Mouse (Mus musculus) MEL-GATA-1-ER (cell line): ENCODE measurements at regions not wholly inside any gene's neighbourhood (a gene's known extent, or its start where the extent isn't known, plus 50 kb on each side); places are given as distances from the start of the nearest gene placed in this dataset.

Source experiments
- DNase-seq: peaks from one replicate; pipeline ENCODE4 v3.0.0-alpha.2; 2012; ENCODE audit warnings: low read depth; ENCODE audit errors: extremely low read depth

DNA sequence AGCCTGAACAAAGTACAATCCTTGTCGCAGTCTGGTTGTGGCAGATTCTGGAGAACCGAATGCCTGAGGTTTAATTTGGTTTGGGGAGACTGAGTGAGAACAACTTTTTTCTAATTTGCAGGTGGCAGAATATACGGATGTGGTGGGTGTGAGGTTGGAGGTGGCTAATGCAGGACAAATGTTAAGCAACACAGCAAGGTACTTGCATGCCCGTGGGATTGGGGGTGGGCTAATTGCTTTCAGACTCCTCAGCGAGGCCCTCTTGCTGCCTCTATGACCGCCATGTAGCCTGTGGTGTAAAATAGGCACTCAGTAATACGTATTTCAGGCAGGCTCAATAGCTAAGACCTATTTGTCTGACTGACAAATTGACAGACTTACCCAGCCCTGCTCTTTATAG is 109.4 kb upstream of the Frg1 start:
- DNase-seq = no peak

DNA sequence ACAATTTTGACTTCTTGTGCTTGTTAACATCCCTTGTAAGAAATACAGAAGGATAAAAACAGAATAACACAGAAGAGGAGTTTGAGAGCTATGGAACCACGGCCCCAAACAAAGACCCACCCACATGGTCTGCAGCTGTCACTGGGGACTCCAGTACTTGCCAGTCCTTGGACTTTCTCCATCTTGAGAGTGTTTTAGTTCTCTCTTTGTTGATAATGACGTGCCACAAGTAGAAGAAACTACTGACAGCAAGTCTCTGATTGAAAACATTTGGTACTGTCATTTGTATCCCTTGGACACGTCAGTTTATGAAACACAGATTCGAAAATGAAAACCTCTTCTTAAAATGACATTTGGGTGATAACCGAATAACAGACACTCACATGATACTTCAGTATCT is 68.3 kb upstream of the Frg1 start:
- no peak for DNase-seq

DNA sequence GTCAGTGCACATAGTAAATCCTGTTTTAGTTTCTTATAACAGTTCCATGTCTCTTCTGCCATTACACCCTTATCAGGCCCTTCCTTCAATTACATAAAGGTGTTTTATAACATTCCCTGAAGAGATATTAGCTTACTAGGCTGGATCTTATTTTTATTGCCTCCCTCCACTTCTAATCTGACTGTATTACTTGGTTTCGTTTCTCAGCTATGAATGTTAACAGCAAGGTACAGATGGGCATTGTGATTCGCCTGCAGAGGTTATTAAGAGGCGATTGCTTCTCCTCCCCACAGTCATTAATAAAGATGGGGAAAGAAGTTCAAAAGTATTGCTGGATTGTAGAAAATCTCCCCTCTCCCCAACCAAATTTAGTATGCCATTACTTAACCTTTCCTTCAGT is 66.4 kb upstream of the Frg1 start:
- no peak for DNase-seq

DNA sequence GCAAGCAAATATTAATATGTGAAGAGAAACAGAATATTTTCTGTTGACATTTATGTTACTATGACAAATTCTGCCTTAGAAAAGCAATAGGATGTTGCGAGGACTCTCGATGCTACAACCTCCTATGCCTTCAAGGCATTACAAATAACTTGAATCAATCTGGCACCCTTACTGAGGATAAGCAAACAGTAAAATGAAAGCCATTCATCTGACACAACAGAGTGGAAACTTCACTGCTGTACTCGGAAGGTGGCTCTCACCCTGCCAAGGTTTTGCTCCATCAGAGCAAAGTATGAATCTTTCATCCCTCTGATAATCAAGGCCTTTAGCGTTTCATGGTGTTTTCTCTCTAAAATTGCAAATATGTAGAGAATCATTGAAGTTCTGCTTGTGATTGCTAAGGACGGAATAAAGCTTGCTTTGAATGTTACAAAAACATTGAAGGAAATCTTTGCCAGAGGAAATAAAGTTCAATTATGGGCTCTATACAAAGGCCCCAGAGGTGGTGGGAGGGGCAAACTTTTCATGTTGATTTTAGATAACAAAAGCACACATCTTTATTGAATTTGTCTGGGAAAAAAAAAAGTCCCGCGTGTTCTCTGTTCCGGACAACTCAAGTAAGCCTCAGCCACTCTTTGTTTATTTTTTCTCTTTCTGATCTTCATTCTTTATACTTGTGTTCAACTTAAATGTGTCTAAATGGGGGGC is 56.3 kb upstream of the Frg1 start:
- no peak for DNase-seq

DNA sequence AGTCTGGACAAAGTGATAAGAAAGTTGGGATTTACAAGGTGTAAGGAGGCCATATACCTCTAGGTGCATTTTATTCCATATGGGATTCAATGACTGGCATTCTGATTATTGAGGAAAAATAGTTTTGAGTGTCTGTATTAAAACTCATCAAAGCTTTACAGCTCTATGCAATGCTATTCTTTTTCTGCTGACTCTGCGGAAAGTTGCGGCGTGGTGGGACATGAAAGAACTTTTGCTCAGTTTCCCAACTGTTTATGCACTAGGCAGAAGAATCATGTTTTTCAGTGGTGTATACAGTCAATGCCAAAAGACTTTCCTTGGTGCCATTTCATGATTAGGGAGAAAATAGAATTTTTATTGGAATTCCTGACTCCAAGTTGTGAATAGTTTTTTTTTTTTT is 55.4 kb upstream of the Frg1 start:
- no peak for DNase-seq
